Mouse (Mus musculus) embryonic facial prominence, embryonic 12.5 days (tissue): ENCODE data around the gene Gm29609. TPM values are rescaled to one million over a fixed set of nuclear protein-coding genes. Genes with fewer than 3 reads are reported as not detected.

Source experiments
- ATAC-seq: fragments of 200-750 bp; cut with Nextera tagmentation; 2 replicates; pipeline ENCODE4 v1.8.0; 2017; ENCODE audit not compliant: insufficient number of reproducible peaks, insufficient read depth, low FRiP score, low TSS enrichment
- H3K27ac ChIP-seq: fragments of 300-500 bp; sonication (generic); 2 replicates; pipeline ENCODE4 v1.5.1; 2016; ENCODE audit warnings: mild to moderate bottlenecking
- H3K27me3 ChIP-seq: fragments of 300-500 bp; sonication (generic); 2 replicates; pipeline ENCODE4 v1.6.1; 2016; ENCODE audit warnings: mild to moderate bottlenecking, moderate library complexity
- H3K36me3 ChIP-seq: fragments of 300-500 bp; sonication (generic); 2 replicates; pipeline ENCODE4 v1.6.1; 2016; ENCODE audit warnings: mild to moderate bottlenecking
- H3K4me1 ChIP-seq: fragments of 300-500 bp; sonication (generic); 2 replicates; pipeline ENCODE4 v1.6.1; 2016
- H3K4me2 ChIP-seq: fragments of 300-500 bp; sonication (generic); replicated peaks from 2 replicates; pipeline ENCODE4 v1.6.1; 2016; ENCODE audit warnings: mild to moderate bottlenecking, moderate library complexity
- H3K4me3 ChIP-seq: fragments of 300-500 bp; sonication (generic); 2 replicates; pipeline ENCODE4 v1.5.1; 2016; ENCODE audit warnings: mild to moderate bottlenecking
- H3K9ac ChIP-seq: fragments of 300-500 bp; sonication (generic); 2 replicates; pipeline ENCODE4 v1.6.1; 2016; ENCODE audit warnings: mild to moderate bottlenecking, moderate library complexity
- H3K9me3 ChIP-seq: fragments of 300-500 bp; sonication (generic); 2 replicates; pipeline ENCODE4 v1.6.1; 2016; ENCODE audit warnings: mild to moderate bottlenecking, moderate library complexity
- WGBS: fragments of 180-500 bp; shearing (Covaris S2); methylation state at CpG from one replicate; pipeline ENCODE4 v1.1.7; 2016; 5-methylcytosine and 5-hydroxymethylcytosine counted together
- polyA plus RNA-seq: library from polyadenylated mRNA; unstranded; fragments of >200 nt; fragmentation: Nextera tagmentation; extraction: Ambion mirVana; gene quantifications from 2 replicates; pipeline ENCODE4 v1.2.1, GENCODE M21; 2016

Gene Gm29609
- polyA plus RNA-seq, 1 experiment from 2014 or later = 2.3 TPM

DNA sequence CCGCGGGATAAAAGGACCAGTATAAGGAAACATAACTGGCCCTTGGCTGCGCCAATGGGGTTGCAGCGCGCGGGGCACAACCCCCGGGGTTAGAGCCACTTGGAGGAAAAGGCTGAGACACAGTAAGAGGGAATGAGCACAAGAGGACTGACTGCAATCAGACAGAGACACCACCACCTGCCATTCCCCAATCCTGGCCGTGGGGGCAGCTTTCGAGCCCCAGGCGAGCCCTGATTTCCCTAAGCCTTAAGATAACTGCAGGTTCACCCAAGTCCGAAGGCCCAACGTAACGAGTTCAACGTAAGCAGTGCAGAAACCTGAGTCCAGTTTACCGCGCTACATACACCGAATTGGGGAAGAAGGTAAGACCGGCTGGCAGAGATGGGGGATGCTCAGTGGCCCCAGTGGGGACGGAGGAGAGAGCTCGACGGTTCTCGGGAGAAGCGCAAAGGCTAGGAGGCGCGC is 378 bp downstream of the Gm29609 start:
- peaks cover 10% of the 10 kb centered on the region; the same call in 1 of the 2 replicates for H3K4me1 ChIP-seq
- peak overlapping the region; percentile 96 for H3K4me2 ChIP-seq
- peaks cover 9% of the 10 kb centered on the region for H3K36me3 ChIP-seq
- H3K4me3 ChIP-seq = peak overlapping the region; percentile 84
- H3K9ac ChIP-seq = peak overlapping the region; percentile 69
- H3K9me3 ChIP-seq = no peaks in the 10 kb centered on the region
- H3K27me3 ChIP-seq = no peaks in the 10 kb centered on the region
- under 1% methylated on average over 25 of the region's 25 CpGs for WGBS
- peak overlapping the region; percentile 97 for H3K27ac ChIP-seq
- ATAC-seq = peak; percentile 61

GRCm38 (mm10) chr5:31168630-31169029 is 11.1 kb downstream of the Gm29609 start:
- WGBS = 93% methylated on average over 4 of the region's 4 CpGs
- H3K4me3 ChIP-seq = no peak overlapping the region
- H3K4me2 ChIP-seq = no peak overlapping the region
- no peak overlapping the region for H3K27ac ChIP-seq
- ATAC-seq = no peak
- H3K9ac ChIP-seq = no peak overlapping the region
- H3K9me3 ChIP-seq = no peaks in the 10 kb centered on the region
- H3K36me3 ChIP-seq = peaks cover 84% of the 10 kb centered on the region
- H3K27me3 ChIP-seq = no peaks in the 10 kb centered on the region
- H3K4me1 ChIP-seq = no peaks in the 10 kb centered on the region

- Histone ChIP-seq H3K9ac (no peak overlapping the region), H3K4me2 (no peak overlapping the region), H3K27me3 (no peaks in the 10 kb centered on the region), H3K4me1 (no peaks in the 10 kb centered on the region), H3K27ac (no peak overlapping the region), H3K9me3 (no peaks in the 10 kb centered on the region), H3K4me3 (no peak overlapping the region), H3K36me3 (peaks cover 83% of the 10 kb centered on the region)
- 91% methylated on average over 1 of the region's 1 CpGs for WGBS
- ATAC-seq = no peak
Observed at GRCm38 (mm10) chr5:31164878-31165277, 14.8 kb downstream of the Gm29609 start.

- Histone ChIP-seq H3K27me3 (no peaks in the 10 kb centered on the region), H3K9ac (no peak overlapping the region), H3K27ac (no peak overlapping the region), H3K36me3 (peaks cover 83% of the 10 kb centered on the region), H3K4me2 (no peak overlapping the region), H3K9me3 (no peaks in the 10 kb centered on the region), H3K4me3 (no peak overlapping the region), H3K4me1 (no peaks in the 10 kb centered on the region)
- ATAC-seq = no peak
Observed at GRCm38 (mm10) chr5:31162462-31162861, 17.2 kb downstream of the Gm29609 start.

- peaks cover 45% of the 10 kb centered on the region for H3K36me3 ChIP-seq
- peak within 1 kb of the TSS; percentile 85 for H3K4me2 ChIP-seq
- no peaks in the 10 kb centered on the region for H3K9me3 ChIP-seq
- ATAC-seq = peak; percentile 92
- peak within 1 kb of the TSS; percentile 54 for H3K4me3 ChIP-seq
- H3K4me1 ChIP-seq = peaks cover 10% of the 10 kb centered on the region
- peak within 1 kb of the TSS; percentile 59 for H3K9ac ChIP-seq
- WGBS = under 1% methylated on average over 19 of the region's 19 CpGs
- peak within 1 kb of the TSS; percentile 79 for H3K27ac ChIP-seq
- H3K27me3 ChIP-seq = no peaks in the 10 kb centered on the region
Observed at GRCm38 (mm10) chr5:31154152-31154553, 25.6 kb downstream of the Gm29609 start, which contains the start of gene Mpv17. Gene Mpv17, minus strand, starts transcription at chr5:31154251.

GRCm38 (mm10) chr5:31153516-31154151 is 26.1 kb downstream of the Gm29609 start:
- Histone ChIP-seq H3K36me3 (peaks cover 40% of the 10 kb centered on the region), H3K9me3 (no peaks in the 10 kb centered on the region), H3K27ac (peak overlapping the region; percentile 79; the same call in 1 of the 2 replicates), H3K4me1 (peaks cover 10% of the 10 kb centered on the region), H3K9ac (peak overlapping the region; percentile 59), H3K27me3 (no peaks in the 10 kb centered on the region), H3K4me3 (peak overlapping the region; percentile 54), H3K4me2 (peak overlapping the region; percentile 85)
- 38% methylated on average over 6 of the region's 6 CpGs for WGBS
- no peak for ATAC-seq

- no peak for ATAC-seq
- H3K27me3 ChIP-seq = no peaks in the 10 kb centered on the region
Observed at GRCm38 (mm10) chr5:31151746-31152145, 28.0 kb downstream of the Gm29609 start.

DNA sequence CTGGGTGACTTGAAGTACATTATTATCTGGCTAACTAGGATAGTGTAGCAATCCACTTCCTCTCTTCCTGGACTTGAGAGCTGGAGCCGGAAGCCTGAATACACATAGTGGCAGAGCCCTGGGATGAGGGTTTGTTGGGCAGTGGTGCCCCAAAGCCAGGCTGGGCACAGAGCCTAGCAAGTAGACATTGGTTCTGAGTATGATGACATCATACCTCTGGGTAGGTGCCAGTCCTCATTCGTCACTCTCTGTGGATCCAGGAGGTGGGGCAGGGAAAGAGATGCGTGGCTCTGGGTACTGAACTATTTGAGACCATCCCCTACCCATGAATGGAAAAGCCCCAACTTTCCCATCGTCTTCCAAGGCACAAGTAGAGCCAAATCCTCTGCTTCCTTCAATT is 29.9 kb downstream of the Gm29609 start:
- WGBS = 89% methylated on average over 4 of the region's 4 CpGs
- H3K27me3 ChIP-seq = no peaks in the 10 kb centered on the region
- peaks cover 38% of the 10 kb centered on the region; the same call in 1 of the 2 replicates for H3K36me3 ChIP-seq
- no peak overlapping the region for H3K4me2 ChIP-seq
- ATAC-seq = no peak
- peaks cover 9% of the 10 kb centered on the region for H3K4me1 ChIP-seq
- H3K4me3 ChIP-seq = no peak overlapping the region
- H3K27ac ChIP-seq = no peak overlapping the region
- H3K9ac ChIP-seq = no peak overlapping the region
- H3K9me3 ChIP-seq = no peaks in the 10 kb centered on the region

More at GRCm38 (mm10) chr5:31151746-31152145, 28.0 kb downstream of the Gm29609 start:
- Histone ChIP-seq H3K9ac (no peak overlapping the region), H3K36me3 (peaks cover 34% of the 10 kb centered on the region), H3K4me2 (no peak overlapping the region), H3K27ac (no peak overlapping the region), H3K4me1 (peaks cover 10% of the 10 kb centered on the region), H3K4me3 (no peak overlapping the region), H3K9me3 (no peaks in the 10 kb centered on the region)
- WGBS = 87% methylated on average over 3 of the region's 3 CpGs

- H3K27me3 ChIP-seq = peaks cover 62% of the 10 kb centered on the region
- WGBS = 10% methylated on average over 9 of the region's 9 CpGs
- ATAC-seq = no peak
- H3K9ac ChIP-seq = no peak overlapping the region
- H3K4me1 ChIP-seq = peaks cover 16% of the 10 kb centered on the region
- peaks cover 10% of the 10 kb centered on the region for H3K36me3 ChIP-seq
- H3K4me3 ChIP-seq = peak overlapping the region; percentile 17; the same call in 1 of the 2 replicates
- peak overlapping the region; percentile 29; the same call in 1 of the 2 replicates for H3K4me2 ChIP-seq
- H3K27ac ChIP-seq = no peak overlapping the region
- no peaks in the 10 kb centered on the region for H3K9me3 ChIP-seq
Observed at GRCm38 (mm10) chr5:31138968-31139425, 40.7 kb downstream of the Gm29609 start.

- Histone ChIP-seq H3K4me1 (peaks cover 16% of the 10 kb centered on the region), H3K27ac (no peak within 1 kb of the TSS), H3K4me2 (peak within 1 kb of the TSS; percentile 29), H3K27me3 (peaks cover 65% of the 10 kb centered on the region), H3K4me3 (peak within 1 kb of the TSS; percentile 17), H3K9me3 (no peaks in the 10 kb centered on the region), H3K9ac (no peak within 1 kb of the TSS), H3K36me3 (peaks cover 7% of the 10 kb centered on the region)
- 2% methylated on average over 52 of the region's 52 CpGs for WGBS
- no peak for ATAC-seq
Observed at GRCm38 (mm10) chr5:31138241-31138967, 41.3 kb downstream of the Gm29609 start, which contains the start of gene Ucn. Gene Ucn, minus strand, starts transcription at chr5:31138829.

DNA sequence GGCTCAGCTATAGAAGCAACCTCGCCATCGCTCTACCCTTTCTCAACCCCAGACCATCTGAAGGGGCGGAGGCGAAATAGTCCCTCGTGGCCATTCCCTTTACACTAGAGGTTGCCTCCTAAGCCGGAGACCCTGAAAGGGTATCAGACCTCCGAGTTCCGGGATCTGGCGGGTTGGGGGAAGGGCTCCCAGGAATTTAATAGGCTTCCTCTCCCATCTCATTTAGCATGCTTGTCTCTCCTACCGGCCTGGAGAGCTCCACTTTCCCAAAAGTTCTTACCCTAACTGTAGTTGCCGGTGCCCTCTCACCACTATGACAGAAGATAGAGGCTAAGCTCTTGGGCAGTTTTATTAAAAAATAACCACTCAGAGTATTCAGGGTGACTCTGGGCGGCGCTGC is 42.1 kb downstream of the Gm29609 start:
- H3K36me3 ChIP-seq = peaks cover 5% of the 10 kb centered on the region
- H3K9me3 ChIP-seq = no peaks in the 10 kb centered on the region
- peak overlapping the region; percentile 29 for H3K4me2 ChIP-seq
- WGBS = 1% methylated on average over 13 of the region's 13 CpGs
- no peak overlapping the region for H3K9ac ChIP-seq
- peaks cover 65% of the 10 kb centered on the region for H3K27me3 ChIP-seq
- H3K4me1 ChIP-seq = peaks cover 16% of the 10 kb centered on the region
- peak overlapping the region; percentile 17; the same call in 1 of the 2 replicates for H3K4me3 ChIP-seq
- no peak for ATAC-seq
- no peak overlapping the region for H3K27ac ChIP-seq
